Mouse (Mus musculus) kidney, adult 2 months (tissue): Measurements from ENCODE around the gene Cd160. TPM values are rescaled to one million over a fixed set of nuclear protein-coding genes. Genes with fewer than 3 reads are reported as not detected.

Source experiments
- DNase-seq: peaks from one replicate; pipeline ENCODE4 v3.0.0; 2021
- H3K27ac ChIP-seq: fragments of 200-500 bp; 2 replicates; pipeline ENCODE4 v1.5.1; 2012; ENCODE audit warnings: low read depth, low read length, control low read depth, inconsistent platforms; ENCODE audit not compliant: insufficient read depth
- H3K27me3 ChIP-seq: fragments of 200-500 bp; replicated peaks from 2 replicates; pipeline ENCODE4 v1.6.1; 2012; ENCODE audit warnings: mild to moderate bottlenecking, moderate library complexity, low read length, inconsistent platforms; ENCODE audit not compliant: control insufficient read depth, insufficient read depth
- H3K36me3 ChIP-seq: fragments of 200-500 bp; 2 replicates; pipeline ENCODE4 v1.6.1; 2012; ENCODE audit warnings: mild to moderate bottlenecking, moderate library complexity, low read length, inconsistent platforms; ENCODE audit not compliant: control insufficient read depth, insufficient read depth
- H3K4me1 ChIP-seq: fragments of 200-500 bp; 2 replicates; pipeline ENCODE4 v1.6.1; 2011; ENCODE audit warnings: low read length; ENCODE audit not compliant: control insufficient read depth, insufficient read depth
- H3K4me3 ChIP-seq: fragments of 200-500 bp; 2 replicates; pipeline ENCODE4 v1.5.1; 2011; ENCODE audit warnings: mild to moderate bottlenecking, low read depth, low read length, control low read depth; ENCODE audit not compliant: insufficient read depth
- CTCF ChIP-seq: fragments of 200-500 bp; conservative IDR thresholded peaks from 2 replicates; pipeline ENCODE4 v1.5.1; 2011; ENCODE audit warnings: low read depth, mild to moderate bottlenecking, control low read depth, low read length, moderate library complexity, mixed read lengths; ENCODE audit not compliant: insufficient read depth, insufficient read length
- POLR2A ChIP-seq: fragments of 200-500 bp; IDR thresholded peaks from one replicate; pipeline ENCODE4 v1.6.1; 2011; ENCODE audit warnings: low read depth, low read length, control low read depth
- WGBS: fragments of 180-500 bp; shearing (Covaris S2); methylation state at CpG from one replicate; pipeline ENCODE4 v1.1.7; 2018; 5-methylcytosine and 5-hydroxymethylcytosine counted together
- polyA plus RNA-seq: library from polyadenylated mRNA; depleted of rRNA; stranded (reverse); fragments of >200 nt; gene quantifications from 2 replicates; pipeline ENCODE4 v1.2.3, GENCODE M21; 2012

The Cd160 gene
- polyA plus RNA-seq, 1 experiment = 0.33 TPM

GRCm38 (mm10) chr3:96846985-96847384, 17.8 kb upstream of the Cd160 start:
- DNase-seq = peak; percentile 66
- Histone ChIP-seq H3K27ac (no peak overlapping the region), H3K4me1 (peaks cover 8% of the 10 kb centered on the region; the same call in 1 of the 2 replicates), H3K36me3 (peaks cover 5% of the 10 kb centered on the region; the same call in 1 of the 2 replicates), H3K27me3 (no peaks in the 10 kb centered on the region), H3K4me3 (no peak overlapping the region)
- TF ChIP-seq CTCF (no peak), POLR2A (no peak)
- 57% methylated on average over 12 of the region's 12 CpGs for WGBS

GRCm38 (mm10) chr3:96845806-96846205, 16.7 kb upstream of the Cd160 start:
- WGBS = 62% methylated on average over 9 of the region's 9 CpGs
- H3K4me3 ChIP-seq = no peak overlapping the region
- peaks cover 5% of the 10 kb centered on the region; the same call in 1 of the 2 replicates for H3K36me3 ChIP-seq
- TF ChIP-seq POLR2A = no peak
- no peak for TF ChIP-seq CTCF
- H3K27me3 ChIP-seq = no peaks in the 10 kb centered on the region
- peaks cover 8% of the 10 kb centered on the region; the same call in 1 of the 2 replicates for H3K4me1 ChIP-seq
- H3K27ac ChIP-seq = no peak overlapping the region
- DNase-seq = no peak

DNA sequence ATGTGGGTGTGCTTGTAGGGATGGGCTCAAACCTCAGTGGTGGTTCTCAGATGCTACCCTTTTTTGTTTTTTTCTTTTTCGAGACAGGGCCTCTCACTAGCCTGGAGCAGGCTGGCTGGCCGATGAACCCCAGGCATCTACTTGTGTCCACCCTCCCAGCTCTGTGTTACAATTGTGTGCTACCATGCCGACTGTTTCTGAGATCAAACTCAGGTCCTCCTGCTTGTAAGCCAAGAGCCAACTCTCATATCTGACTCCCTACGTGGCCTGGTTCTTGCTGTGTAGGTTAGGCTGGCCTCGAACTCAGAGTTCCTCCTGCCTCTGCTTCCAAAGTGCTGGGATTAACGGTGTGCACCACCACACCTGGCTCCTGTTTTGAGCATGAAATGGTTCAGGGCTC, 16.0 kb upstream of the Cd160 start:
- Histone ChIP-seq H3K27me3 (no peaks in the 10 kb centered on the region), H3K36me3 (peaks cover 5% of the 10 kb centered on the region; the same call in 1 of the 2 replicates), H3K27ac (no peak overlapping the region), H3K4me1 (peaks cover 8% of the 10 kb centered on the region; the same call in 1 of the 2 replicates), H3K4me3 (no peak overlapping the region)
- no peak for DNase-seq
- TF ChIP-seq CTCF (no peak), POLR2A (no peak)
- 74% methylated on average over 6 of the region's 6 CpGs for WGBS

GRCm38 (mm10) chr3:96838996-96839645, 10.0 kb upstream of the Cd160 start:
- Histone ChIP-seq H3K27ac (peak overlapping the region; percentile 80), H3K4me1 (peaks cover 17% of the 10 kb centered on the region; the same call in 1 of the 2 replicates), H3K27me3 (no peaks in the 10 kb centered on the region), H3K36me3 (peaks cover 2% of the 10 kb centered on the region; the same call in 1 of the 2 replicates), H3K4me3 (no peak overlapping the region)
- DNase-seq = peak; percentile 86
- TF ChIP-seq POLR2A (no peak), CTCF (no peak)
- 47% methylated on average over 7 of the region's 7 CpGs for WGBS

DNA sequence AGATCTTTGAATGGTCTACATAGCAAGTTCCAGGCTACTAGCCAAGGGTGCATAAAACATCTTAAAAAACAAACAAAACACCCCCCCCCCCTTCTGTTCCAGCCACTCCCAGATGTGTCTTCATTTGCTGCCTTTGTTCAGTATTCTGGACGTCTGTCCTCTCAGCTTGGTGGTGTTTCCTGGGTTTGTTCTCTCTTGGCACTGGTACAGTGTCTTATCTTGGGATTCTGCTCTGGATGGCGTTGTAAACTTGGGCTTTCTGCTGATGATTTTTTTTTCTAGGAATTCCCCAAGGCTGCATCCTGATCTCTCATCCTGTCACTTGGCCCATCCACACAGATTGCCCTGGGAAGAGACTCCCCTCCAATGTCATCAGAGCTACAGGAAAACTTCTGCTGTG, 7.3 kb upstream of the Cd160 start:
- Histone ChIP-seq H3K4me3 (peak overlapping the region; percentile 6; the same call in 1 of the 2 replicates), H3K27ac (peak overlapping the region; percentile 68), H3K36me3 (peaks cover 4% of the 10 kb centered on the region; the same call in 1 of the 2 replicates), H3K4me1 (peaks cover 17% of the 10 kb centered on the region; the same call in 1 of the 2 replicates), H3K27me3 (no peaks in the 10 kb centered on the region)
- TF ChIP-seq POLR2A (no peak), CTCF (no peak)
- WGBS = 20% methylated on average over 2 of the region's 2 CpGs
- DNase-seq = peak; percentile 54

GRCm38 (mm10) chr3:96834587-96835348, 5.6 kb upstream of the Cd160 start:
- TF ChIP-seq POLR2A = no peak
- no peak for TF ChIP-seq CTCF
- Histone ChIP-seq H3K27ac (peak overlapping the region; percentile 42), H3K4me1 (peaks cover 17% of the 10 kb centered on the region; the same call in 1 of the 2 replicates), H3K36me3 (peaks cover 4% of the 10 kb centered on the region; the same call in 1 of the 2 replicates), H3K4me3 (peak overlapping the region; percentile 16), H3K27me3 (no peaks in the 10 kb centered on the region)
- WGBS = 29% methylated on average over 7 of the region's 7 CpGs
- peak; percentile 80 for DNase-seq

DNA sequence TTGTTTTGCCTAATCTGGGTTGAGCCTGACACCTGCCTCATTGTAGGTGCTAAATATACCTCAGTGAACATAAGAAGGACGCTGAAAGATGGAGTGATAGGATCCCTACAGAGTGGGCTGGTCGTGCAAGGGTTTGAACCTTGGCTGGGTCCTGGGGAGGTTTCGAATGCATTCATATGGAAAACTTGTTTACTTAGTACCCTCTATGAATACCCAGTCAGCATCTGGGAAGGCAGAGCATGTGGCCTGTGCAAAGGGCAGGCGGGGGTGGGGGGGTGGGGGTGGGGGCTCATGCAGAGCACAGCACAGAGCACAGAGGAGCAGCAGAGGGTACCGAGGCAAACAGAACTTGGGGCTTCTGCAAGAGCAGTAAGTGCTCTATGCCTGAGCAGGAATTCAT, 3.8 kb upstream of the Cd160 start:
- 48% methylated on average over 5 of the region's 5 CpGs for WGBS
- Histone ChIP-seq H3K27ac (peak overlapping the region; percentile 99), H3K4me1 (peaks cover 15% of the 10 kb centered on the region; the same call in 1 of the 2 replicates), H3K4me3 (peak overlapping the region; percentile 93), H3K27me3 (no peaks in the 10 kb centered on the region), H3K36me3 (peaks cover 4% of the 10 kb centered on the region; the same call in 1 of the 2 replicates)
- peak; percentile 81 for DNase-seq
- TF ChIP-seq POLR2A (no peak), CTCF (no peak)
